Mouse (Mus musculus) ES-E14 (cell line): ENCODE results near the gene Eif2b2.

Source experiments
- MAFK ChIP-seq: IDR thresholded peaks from 2 replicates; pipeline ENCODE4 v1.6.1; 2014; ENCODE audit warnings: mild to moderate bottlenecking, low read depth, low read length, inconsistent platforms; ENCODE audit not compliant: insufficient read depth
- ZC3H11A ChIP-seq: IDR thresholded peaks from 2 replicates; pipeline ENCODE4 v1.6.1; 2012; ENCODE audit warnings: low read depth, mild to moderate bottlenecking, inconsistent platforms, low read length, borderline replicate concordance
- ZNF384 ChIP-seq: IDR thresholded peaks from 2 replicates; pipeline ENCODE4 v1.6.1; 2012; ENCODE audit warnings: low read depth, low read length, inconsistent platforms

- TF ChIP-seq ZNF384: no peak
- no peak for TF ChIP-seq MAFK
- TF ChIP-seq ZC3H11A: no peak
These were observed 52.0 kb downstream of the Eif2b2 start for GRCm38 (mm10) chr12:85271132-85271842.
